Mouse (Mus musculus) large intestine, adult 2 months (tissue): ENCODE measurements around the gene Zfp58. TPM values are rescaled to one million over a fixed set of nuclear protein-coding genes. Genes with fewer than 3 reads are reported as not detected.
"Not testable (repeated sequence)": the region's sequence is repeated elsewhere in the genome, so short reads cannot be mapped to it uniquely, and the experiment has no call there.

Experiments
- DNase-seq: peaks from one replicate; pipeline ENCODE4 v3.0.0-alpha.2; 2012; ENCODE audit warnings: low read depth, low spot score
- WGBS: fragments of 180-500 bp; shearing (Covaris S2); methylation state at CpG from one replicate; pipeline ENCODE4 v1.1.7; 2018; 5-methylcytosine and 5-hydroxymethylcytosine counted together
- polyA plus RNA-seq: library from polyadenylated mRNA; depleted of rRNA; stranded (reverse); fragments of >200 nt; gene quantifications from 2 replicates; pipeline ENCODE4 v1.2.3, GENCODE M21; 2012; rRNA removed

The Zfp58 gene
- polyA plus RNA-seq = 0.69 and 1.2 TPM in 2 replicates

DNA sequence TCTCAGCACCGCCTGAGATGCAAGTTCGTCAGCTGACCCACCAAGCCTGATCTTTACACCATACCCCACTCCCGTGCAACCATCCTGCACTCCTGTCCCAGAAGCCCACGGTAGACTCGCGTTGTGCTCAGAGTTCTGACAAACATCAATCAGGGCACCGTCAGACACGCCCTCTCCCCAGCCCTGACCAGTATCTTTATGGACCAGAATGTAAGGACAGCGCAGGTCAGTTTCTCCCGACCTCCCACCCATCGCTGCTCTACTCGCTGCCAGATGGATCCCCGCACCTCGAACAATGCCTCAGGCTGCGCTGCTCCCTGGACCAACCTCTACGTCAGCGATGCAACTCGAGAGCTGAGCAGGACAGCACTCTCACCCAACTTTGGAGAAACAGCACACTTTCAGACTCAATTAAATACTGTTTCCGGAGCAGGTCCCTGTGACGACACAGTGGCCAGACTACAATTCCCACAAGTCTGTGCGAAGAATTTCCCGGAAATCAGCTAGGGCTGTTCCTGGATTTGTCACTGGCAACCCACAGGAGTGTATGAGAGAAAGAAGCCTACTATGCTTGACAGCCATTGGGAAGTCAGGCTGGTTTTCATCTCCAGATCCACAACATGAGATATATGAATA is at the start of gene Zfp58:
Gene Zfp58, minus strand, starts transcription at position 472 of the 636 bp plus-strand sequence.
- peak; percentile 90 for DNase-seq
- under 1% methylated on average over 22 of the region's 22 CpGs for WGBS

DNA sequence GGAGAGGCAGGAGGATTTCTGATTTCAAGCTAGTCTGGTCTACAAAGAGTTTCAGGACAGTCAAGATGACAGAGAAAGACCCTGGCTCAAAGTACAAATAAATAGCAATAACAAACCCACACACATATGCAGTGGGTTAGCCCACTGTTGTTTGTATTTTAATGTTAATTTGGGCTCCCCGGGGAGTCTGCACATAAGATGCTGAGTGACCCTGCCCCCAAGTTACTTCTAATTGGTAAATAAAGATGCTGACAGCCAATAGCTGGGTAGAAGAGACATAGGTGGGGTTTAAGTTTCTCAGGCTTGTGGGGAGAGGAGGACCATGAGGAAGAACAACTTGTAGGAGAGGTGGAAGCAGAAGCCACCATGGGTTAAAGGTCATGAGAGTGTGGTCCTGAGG is 45.6 kb upstream of the Zfp58 start:
- WGBS = 94% methylated on average over 1 of the region's 1 CpGs
- no peak for DNase-seq

DNA sequence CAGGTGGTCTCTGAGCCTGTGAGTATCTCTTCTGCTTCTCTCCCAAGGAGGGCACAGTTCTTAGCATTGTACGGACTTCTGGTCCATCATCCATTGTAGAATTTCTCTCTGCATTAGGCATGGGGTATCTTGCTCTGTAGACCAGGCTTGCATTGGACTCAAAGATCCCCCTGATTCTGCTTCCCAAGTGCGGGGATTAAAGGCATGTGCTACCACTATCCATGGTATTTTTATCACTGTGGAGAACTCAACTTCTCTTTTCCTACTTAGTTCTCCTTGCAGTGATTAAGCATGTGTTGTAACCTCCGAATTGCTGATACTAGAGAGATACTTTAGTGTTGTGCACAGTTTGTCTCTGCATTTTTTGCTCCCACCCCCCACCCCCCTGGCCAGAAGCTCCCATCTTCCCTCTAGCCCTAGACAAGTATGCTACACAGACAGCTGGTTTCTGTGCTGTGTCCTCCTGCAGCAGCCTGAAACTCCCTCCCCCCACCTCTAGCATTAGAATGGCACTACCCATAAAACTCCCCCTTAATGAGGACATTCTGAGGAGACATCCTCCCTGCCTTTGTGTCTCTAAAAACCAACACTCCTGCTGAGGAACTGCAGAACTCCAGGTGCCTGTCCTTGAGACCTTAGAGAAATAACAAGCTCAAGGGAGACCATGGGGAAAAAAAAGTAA is 26.8 kb upstream of the Zfp58 start:
- 81% methylated on average over 3 of the region's 3 CpGs for WGBS

DNA sequence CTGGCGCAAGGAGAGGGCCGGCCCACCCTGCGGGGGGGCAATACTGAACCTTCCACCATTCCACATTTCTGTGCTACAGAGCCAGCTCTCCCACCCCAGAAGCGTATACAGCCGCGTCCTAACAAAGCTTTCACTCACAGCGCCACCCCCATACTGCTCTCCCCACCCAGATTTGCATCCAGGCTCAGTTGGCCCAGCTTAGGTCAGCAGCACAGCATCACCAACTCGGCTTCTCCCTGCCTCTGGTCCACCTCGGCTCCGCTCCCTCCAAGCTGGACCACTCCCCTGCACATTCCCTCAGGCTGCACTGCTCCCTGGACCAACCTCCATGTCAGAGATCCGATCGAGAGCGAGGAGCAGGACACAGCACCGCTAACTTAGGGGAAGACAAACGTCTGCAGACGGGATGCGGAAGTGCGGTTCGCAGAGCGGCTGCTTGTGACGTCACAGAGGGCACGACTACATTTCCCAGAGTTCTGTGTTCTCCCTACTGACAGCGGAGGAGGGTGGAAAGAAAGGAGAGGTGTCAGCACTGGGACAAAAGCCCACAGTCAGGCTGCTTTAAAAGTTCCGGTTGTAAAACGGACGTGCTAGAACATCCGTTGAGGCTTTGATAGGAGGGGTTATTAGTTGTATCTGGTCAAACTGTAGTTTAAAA is 25.5 kb upstream of the Zfp58 start, which contains the start of the genes Gm26965 and Zfp87:
Gene Gm26965, minus strand, starts transcription at position 399 of the 658 bp plus-strand sequence.
Gene Zfp87, minus strand, starts transcription at position 425 of the 658 bp plus-strand sequence.
- DNase-seq = peak; percentile 83
- WGBS = under 1% methylated on average over 27 of the region's 27 CpGs

More for the DNA sequence above, 26.8 kb upstream of the Zfp58 start:
- no peak for DNase-seq

DNA sequence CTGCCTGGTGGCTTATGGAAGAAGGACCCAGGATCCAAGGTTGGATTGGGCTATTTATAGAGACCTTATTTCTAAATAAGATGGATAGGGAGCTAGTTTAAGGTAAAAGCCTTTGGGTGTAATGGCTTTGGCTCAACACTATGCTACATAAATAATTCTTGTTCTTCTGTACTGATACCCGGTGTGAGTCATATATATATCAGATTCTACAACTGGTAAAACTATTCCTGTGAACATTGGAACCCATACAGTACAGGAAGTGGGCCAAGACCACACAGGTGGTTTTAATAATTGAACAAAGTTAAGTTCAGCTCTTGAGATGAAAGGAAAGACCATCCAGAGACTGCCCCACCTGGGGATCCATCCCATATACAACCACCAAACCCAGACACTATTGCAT is 553 bp upstream of the Zfp58 start:
- 89% methylated on average over 1 of the region's 1 CpGs for WGBS

DNA sequence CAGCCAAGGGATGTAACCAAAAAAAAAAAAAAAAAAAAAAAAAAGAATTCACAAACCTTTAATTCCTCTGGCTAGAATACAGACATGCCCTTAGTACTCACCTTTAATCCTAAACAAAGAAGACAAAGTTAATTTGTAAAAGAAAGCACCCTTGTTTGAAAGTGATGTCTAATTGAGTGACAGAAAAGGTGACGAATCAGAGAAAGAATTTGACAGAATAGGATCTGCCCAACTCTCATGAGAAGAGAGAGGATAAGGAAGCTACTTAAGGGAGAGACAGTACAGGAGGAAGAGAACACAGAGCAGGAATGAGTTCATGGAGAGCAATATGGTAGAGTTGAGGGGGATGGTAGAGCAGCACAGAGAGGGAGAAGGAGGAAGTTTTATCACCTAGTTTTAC is 4.7 kb downstream of the Zfp58 start:
- WGBS = 96% methylated on average over 1 of the region's 1 CpGs
- DNase-seq = no peak

More for the DNA sequence above, 553 bp upstream of the Zfp58 start:
- DNase-seq = no peak

DNA sequence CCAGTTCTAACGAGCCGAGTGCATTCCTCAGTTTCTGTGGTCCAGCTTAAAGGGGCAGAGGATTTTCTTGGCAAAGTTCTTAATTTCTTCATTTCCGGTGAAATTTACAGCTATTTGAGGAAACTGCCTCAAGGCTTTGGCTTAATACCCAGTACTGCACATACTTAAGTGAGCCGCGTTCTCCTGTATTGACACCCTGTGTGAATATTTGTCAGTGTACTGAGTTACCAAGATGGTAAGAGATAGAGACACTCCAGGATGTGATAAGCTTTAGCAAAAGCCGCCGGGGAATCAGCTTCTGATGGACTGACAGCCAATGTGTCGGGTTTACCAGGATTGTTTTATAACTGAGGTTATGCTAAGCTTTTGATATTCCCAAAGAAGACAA is 15.9 kb downstream of the Zfp58 start:
- 34% methylated on average over 8 of the region's 8 CpGs for WGBS
- no peak for DNase-seq

DNA sequence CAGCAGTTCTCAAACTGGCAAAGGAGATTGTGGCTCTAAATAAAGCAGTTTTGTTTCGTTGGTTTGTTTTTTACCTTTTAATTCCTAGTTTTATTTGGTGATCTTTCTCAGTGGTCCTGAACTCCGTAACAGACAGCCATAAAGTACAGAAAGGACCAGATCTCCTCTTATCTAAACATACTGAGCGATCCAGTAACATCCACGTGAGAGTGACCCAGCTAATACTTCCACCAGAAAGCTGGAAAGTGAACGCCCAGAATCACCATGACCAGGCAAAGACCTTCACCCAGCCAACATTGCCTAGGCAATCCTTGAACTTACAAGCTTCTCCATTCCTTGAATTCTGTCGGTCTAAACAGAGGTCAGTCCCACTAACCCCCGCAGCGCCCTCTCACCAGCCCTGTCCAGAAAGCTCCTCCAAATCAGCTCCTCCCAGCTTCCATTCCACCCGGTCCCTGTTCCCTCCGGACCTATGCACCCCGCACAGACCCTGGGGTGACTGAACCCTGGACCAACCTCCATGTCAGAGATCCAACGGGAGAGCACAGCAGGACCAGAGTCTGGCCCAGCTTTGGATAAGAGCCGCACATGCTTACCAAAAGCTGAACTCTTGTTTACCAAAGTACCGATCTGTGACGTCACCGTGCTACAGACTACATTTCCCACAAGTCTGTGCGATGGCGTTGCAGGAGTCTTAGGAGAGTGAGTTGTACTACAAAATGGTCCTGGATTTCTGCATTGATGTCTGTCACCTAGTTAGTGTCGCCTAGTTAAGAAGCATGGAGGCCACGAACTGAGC is 16.5 kb downstream of the Zfp58 start, which contains the start of gene Zfp874b:
Gene Zfp874b, minus strand, starts transcription at position 634 of the 799 bp plus-strand sequence.
- under 1% methylated on average over 20 of the region's 20 CpGs for WGBS
- peak; percentile 83 for DNase-seq

DNA sequence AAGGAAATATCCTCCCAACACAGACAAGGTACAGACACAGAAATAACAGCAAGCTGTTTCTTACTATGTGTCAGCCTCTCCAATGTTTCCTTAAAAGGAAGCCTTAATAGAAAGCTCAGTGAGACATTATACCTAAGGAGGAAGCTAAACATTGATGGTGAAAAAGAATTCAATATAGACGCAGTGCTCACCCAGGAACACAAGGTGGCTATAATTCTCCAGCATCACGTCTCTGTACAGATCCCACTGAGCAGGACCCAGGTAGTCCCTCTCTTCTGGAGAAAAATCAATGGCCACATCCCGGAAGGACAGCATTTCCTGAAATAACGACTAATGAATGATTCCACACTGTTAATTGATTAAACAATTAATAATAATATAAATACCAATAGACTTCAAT is 18.8 kb downstream of the Zfp58 start:
- 74% methylated on average over 4 of the region's 4 CpGs for WGBS

DNA sequence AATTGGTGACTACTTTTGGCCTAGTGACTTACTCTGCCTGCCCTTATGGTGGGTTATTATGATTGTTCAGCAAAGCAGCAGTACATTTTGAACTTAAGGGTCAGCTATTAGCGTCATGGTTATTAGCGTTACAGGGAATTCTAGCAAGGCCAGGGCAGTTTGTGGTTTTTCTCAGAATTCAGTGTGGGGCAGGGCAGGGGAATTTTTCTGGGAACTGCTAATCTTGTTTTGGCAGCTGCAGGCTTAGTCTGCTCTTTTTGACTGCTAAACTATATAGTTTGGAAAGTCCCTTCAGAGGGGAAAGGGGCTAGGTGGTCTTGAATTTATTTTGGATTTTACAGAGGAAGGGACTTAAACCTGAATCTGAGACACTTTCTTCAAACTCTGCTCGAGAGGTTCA is 31.1 kb downstream of the Zfp58 start:
- WGBS = 94% methylated on average over 3 of the region's 3 CpGs
- DNase-seq = no peak

More for the DNA sequence above, 18.8 kb downstream of the Zfp58 start:
- no peak for DNase-seq

DNA sequence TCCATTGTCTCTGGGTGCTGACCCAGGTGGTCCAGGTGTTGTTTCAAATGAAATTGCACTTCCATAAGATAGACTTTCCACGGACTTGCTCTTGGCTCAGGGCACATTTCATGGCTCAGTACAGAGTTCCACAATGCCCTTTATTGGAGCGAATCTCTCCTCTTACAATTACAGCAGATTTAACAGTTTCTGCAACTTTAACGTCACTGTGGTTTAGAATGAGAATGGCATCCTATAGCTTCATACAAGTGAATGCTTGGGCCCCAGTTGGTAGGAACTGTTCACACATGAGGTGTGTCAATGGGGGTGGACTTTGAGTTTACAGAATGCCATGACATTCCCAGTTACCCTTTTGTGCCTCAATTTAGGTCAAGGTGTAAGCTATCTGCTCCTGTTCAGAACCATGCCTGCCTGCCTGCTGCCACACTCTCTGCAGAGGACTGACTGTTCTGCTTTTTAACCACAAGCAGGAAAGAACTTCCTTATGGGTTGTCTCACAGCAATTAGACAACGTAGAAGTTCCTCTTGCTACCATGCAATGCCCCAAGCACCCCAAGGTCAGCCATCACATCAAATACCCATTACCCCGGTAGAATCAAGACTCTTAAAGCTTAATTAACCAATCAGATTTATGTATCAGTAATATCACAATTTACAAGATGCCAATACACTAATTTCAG is 36.7 kb downstream of the Zfp58 start:
- DNase-seq = not testable (repeated sequence)
- WGBS = 67% methylated on average over 3 of the region's 5 CpGs

DNA sequence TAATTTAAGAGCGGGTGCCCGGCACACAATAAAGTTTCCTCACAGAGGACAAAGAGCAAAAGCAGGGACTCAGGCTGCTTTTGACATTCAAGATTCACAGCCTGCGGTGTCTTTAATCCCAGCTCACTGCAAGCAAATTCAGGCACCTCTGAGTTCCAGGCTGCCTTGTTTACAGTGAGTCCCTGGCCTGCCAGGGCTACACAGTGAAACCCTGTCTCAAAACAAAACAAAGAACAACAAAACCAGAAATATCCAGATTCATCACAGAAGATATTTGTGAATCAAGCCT is 48.4 kb downstream of the Zfp58 start:
- 5% methylated on average over 3 of the region's 3 CpGs for WGBS

DNA sequence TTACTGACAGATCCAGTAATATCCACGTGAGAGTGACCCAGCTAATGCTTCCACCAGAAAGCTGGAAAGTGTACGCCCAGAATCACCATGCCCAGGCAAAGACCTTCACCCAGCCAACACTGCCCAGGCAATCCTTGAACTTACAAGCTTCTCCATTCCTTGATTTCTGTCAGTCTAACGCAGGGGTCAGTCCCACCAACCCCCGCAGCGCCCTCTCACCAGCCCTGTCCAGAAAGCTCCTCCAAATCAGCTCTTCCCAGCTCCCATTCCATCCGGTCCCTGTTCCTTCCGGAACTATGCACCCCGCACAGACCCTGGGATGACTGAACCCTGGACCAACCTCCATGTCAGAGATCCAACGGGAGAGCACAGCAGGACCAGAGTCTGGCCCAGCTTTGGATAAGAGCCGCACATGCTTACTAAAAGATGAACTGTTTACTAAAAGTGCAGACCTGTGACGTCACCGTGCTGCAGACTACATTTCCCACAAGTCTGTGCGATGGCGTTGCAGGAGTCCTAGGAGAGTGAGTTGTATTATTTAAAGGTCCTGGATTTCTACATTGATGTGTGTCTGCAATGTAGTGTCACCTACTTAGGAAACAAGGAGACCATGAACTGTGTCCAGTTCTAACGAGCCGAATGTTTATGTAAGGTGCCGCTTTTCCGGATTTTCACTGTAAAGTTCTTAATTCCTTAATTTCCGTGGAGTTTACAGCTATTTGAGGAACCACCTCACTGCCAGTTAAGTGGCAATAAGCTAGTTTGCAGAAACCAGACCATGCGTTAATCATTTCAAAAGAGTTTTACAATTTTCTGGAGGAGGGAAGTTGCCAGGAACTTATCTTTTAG is 49.0 kb downstream of the Zfp58 start, which contains the start of gene Zfp874a:
Gene Zfp874a, minus strand, starts transcription at position 453 of the 849 bp plus-strand sequence.
- WGBS = under 1% methylated on average over 20 of the region's 20 CpGs
- DNase-seq = peak; percentile 93

More for the DNA sequence above, 48.4 kb downstream of the Zfp58 start:
- DNase-seq = no peak

Other genes with a start within 250 kb of the Zfp58 start
- 0.27 and 0.31 TPM in 2 replicates for gene Zfp458, start 222.1 kb downstream of the Zfp58 start, polyA plus RNA-seq
- 0.67 and 0.92 TPM in 2 replicates for gene Zfp457, start 194.1 kb downstream of the Zfp58 start, polyA plus RNA-seq
- 0.71 and 0.99 TPM in 2 replicates for gene Zfp595, start 168.0 kb downstream of the Zfp58 start, polyA plus RNA-seq
- not detected in 2 replicates for gene Gm28044, start 140.0 kb downstream of the Zfp58 start, polyA plus RNA-seq
- gene Zfp953, start 139.9 kb downstream of the Zfp58 start, polyA plus RNA-seq = 0.38 and 0.42 TPM in 2 replicates
- 0.25 TPM in 1 of 2 replicates, not detected in the other for gene Gm28041, start 124.8 kb downstream of the Zfp58 start, polyA plus RNA-seq
- 0.27 and 0.31 TPM in 2 replicates for gene Zfp456, start 124.7 kb downstream of the Zfp58 start, polyA plus RNA-seq
- 2.8 and 5.0 TPM in 2 replicates for gene Zfp429, start 100.7 kb downstream of the Zfp58 start, polyA plus RNA-seq
- gene Zfp459, start 79.1 kb downstream of the Zfp58 start, polyA plus RNA-seq = 0.49 and 0.74 TPM in 2 replicates
- 0.43 and 0.82 TPM in 2 replicates for gene Zfp874a, start 48.9 kb downstream of the Zfp58 start, polyA plus RNA-seq
- 0.58 and 2.4 TPM in 2 replicates for gene Zfp874b, start 16.3 kb downstream of the Zfp58 start, polyA plus RNA-seq
- gene Gm26965, start 25.6 kb upstream of the Zfp58 start, polyA plus RNA-seq = not detected in 2 replicates
- 11.9 and 21.7 TPM in 2 replicates for gene Zfp87, start 25.6 kb upstream of the Zfp58 start, polyA plus RNA-seq
- gene Zfp748, start 53.3 kb upstream of the Zfp58 start, polyA plus RNA-seq = 0.99 and 2.7 TPM in 2 replicates
- 0.38 and 0.58 TPM in 2 replicates for gene Zfp729b, start 109.2 kb upstream of the Zfp58 start, polyA plus RNA-seq
- gene Gm49345, start 137.2 kb upstream of the Zfp58 start, polyA plus RNA-seq = 0.18 TPM in 1 of 2 replicates, not detected in the other
- gene Zfp729a, start 137.2 kb upstream of the Zfp58 start, polyA plus RNA-seq = 0.75 and 1.3 TPM in 2 replicates
- 1.7 and 5.0 TPM in 2 replicates for gene Zfp738, start 186.5 kb upstream of the Zfp58 start, polyA plus RNA-seq
- 0.58 and 1.1 TPM in 2 replicates for gene Zfp65, start 228.6 kb upstream of the Zfp58 start, polyA plus RNA-seq